Mouse (Mus musculus): ENCODE data around the gene Acyp2.
"Not testable (repeated sequence)": the region's sequence is repeated elsewhere in the genome, so short reads cannot be mapped to it uniquely, and the experiment has no call there.

The Acyp2 gene

DNA sequence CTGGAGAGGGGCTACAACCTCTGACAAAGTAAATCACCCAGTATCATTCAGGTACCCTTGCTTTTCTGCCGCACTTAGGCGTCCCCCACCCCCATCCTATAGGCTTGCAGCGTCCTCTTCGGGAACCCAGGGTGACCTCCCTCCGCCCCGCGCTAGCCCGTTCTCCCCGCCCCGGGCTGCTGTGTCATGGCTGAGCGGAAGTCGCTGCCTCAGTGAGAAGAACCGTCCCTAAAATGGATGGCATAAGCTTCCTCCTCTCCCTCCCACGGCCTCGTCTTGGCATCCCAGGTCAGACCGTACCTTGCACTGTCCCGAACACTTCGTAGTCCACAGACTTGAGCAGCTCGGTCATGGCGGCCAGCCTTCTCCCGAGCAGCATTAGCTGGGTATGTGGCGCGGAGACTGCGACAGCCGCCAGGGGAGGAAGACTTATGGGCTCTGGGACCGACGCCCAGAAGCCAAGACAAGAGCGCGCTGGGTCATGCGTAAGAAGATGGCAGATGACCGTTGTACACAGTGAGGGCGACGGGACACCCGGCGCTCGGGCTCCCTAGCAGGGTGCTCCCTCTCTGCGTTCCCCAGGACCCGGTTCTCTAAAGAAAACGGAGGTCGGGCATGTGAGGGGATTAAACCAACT is at the start of gene Acyp2:
Acyp2 (minus strand) TSS at position 587 of the 637 bp plus-strand sequence.
- DNase-seq = peak; percentile 93

GRCm38 (mm10) chr11:30689421-30689820 is 40.0 kb upstream of the Acyp2 start:
- no peak for DNase-seq

- peak; percentile 38 for DNase-seq
These were observed 26.7 kb upstream of the Acyp2 start for GRCm38 (mm10) chr11:30676086-30676485.

GRCm38 (mm10) chr11:30672719-30673118 is 23.3 kb upstream of the Acyp2 start:
- DNase-seq = peak; percentile 40

DNA sequence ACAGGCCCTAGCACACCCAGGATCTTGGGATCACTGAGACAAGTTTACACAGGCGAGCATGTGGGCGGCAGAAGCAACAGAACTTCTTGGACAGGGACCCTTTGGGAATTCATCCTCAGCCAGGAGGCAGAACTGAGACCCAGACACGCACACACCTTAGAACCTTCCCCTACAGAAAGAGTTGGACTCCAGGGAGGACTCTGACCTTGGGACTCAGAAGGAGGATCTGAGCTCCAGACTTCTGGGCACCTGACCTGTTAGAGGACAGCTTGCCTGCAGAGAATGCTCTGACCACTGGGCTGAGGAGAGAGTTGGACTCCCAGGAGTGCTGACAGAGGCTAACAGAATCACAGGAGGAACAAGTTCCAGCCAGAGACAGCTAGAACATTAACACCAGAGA is 13.6 kb upstream of the Acyp2 start:
- no peak for DNase-seq

- no peak for DNase-seq
These were observed 13.2 kb upstream of the Acyp2 start for GRCm38 (mm10) chr11:30662591-30662990.

GRCm38 (mm10) chr11:30657069-30657468 is 7.7 kb upstream of the Acyp2 start:
- DNase-seq = peak; percentile 73

GRCm38 (mm10) chr11:30656060-30656459 is 6.7 kb upstream of the Acyp2 start:
- DNase-seq = no peak

- DNase-seq = no peak
These were observed 1.0 kb upstream of the Acyp2 start for GRCm38 (mm10) chr11:30650416-30650815.

DNA sequence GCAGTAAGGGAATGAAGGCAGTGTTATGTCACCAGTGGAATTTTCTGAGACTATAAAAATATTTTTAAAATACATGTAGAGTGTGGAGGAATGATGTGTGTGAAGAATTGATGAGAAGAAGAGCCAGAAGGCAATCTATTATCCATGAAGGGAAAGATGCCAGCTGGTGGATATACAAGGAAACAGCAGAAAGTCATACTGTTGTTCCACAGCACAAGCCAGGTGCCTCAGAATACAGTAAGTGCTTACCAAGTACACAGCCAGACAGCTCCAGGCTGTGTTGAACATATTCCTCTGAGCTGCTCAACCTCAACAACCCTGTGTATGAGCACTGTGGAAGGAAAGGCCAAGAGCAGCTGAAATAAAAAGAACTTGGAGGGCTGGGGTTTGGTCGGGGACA is 13.7 kb downstream of the Acyp2 start:
- DNase-seq = no peak

DNA sequence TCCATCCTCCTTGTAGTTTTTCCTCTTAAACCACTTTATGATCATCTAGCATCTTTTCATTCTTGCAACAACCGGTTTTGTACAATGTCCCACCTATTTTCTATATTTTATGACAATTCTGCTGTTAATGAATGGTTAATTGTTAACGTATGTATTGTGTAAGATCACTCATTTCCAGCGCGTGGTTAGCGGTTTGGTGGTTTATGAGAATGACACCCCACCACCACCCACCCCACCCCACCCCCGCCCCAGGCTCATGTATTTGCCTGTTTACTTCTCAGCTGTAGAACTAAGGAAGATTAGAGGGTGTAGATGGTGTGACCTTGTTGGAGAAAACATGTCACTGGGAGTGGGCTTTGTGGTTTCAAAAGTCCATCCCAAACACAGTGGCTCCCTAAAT is 18.9 kb downstream of the Acyp2 start:
- DNase-seq = no peak

GRCm38 (mm10) chr11:30623218-30623617 is 26.2 kb downstream of the Acyp2 start:
- DNase-seq = no peak

- DNase-seq = not testable (repeated sequence)
These were observed 27.7 kb downstream of the Acyp2 start for GRCm38 (mm10) chr11:30621386-30622363.

- DNase-seq = no peak
These were observed 31.2 kb downstream of the Acyp2 start for GRCm38 (mm10) chr11:30618235-30618634.

DNA sequence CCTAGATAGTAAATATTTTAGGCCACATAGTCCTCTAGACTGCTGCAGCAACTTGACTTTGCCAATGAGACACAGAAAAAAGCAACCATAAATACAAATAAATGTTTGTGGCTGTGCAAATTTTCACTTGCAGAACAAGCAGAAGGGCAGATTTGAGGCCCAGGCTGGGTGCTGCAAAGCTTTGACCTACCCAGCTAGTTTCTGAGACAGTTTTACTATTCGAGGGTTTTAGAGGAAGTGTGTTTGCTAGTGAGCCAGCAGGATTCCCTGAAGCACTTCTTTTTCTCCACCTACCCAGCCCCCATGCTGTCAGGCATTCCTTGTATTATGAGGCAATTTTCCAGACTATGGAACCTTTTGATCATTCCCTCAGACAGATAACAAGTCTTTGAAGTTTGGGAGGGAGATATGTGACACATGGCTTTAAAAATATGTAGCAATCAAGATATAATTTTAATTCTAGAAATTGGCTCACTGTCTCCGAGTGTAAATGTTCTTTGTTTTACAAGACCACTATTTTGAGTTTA is 31.8 kb downstream of the Acyp2 start:
- DNase-seq = peak; percentile 20

DNA sequence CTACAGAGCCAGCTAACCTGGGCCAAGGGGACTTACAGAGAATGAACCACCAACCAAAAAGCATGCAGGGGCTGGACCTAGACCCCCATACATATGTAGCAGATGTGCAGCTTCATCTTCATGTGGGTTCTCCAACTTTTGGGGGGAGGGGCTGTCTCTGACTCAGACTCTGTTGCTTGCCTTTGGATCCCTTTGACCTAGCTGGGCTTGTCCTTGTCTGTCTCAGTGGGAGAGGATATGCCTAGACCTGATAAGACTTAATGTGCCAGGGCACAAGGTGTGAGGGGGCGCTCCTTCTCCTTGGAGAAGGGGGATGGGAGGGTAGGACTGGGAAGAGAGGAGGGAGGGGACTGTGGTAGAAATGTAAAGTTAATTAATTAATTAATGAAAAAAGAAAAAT is 33.4 kb downstream of the Acyp2 start:
- DNase-seq = no peak

GRCm38 (mm10) chr11:30613916-30614546 is 35.4 kb downstream of the Acyp2 start:
- no peak for DNase-seq

DNA sequence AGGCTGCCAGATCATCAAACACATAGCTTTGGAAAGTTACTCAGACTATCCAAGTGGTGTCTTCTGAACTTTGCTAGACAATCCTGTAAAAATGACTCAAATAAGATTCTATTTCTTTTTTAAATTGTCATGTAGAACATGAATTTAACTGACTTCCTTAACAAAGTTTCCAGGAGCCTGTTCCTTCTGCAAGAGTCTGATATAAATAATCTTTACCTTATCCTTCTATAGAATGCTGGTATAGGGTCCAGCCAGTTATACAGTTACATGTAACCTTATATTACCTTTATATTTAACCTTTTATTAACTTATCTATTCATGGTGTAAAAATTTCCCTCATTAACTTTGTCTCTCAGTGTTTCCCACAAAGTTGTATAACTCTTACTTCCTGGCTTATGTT is 36.7 kb downstream of the Acyp2 start:
- DNase-seq = no peak

GRCm38 (mm10) chr11:30609247-30609646 is 40.1 kb downstream of the Acyp2 start:
- no peak for DNase-seq

- DNase-seq = no peak
These were observed 41.5 kb downstream of the Acyp2 start for GRCm38 (mm10) chr11:30607587-30608518.

GRCm38 (mm10) chr11:30597259-30597658 is 52.1 kb downstream of the Acyp2 start:
- peak; percentile 30 for DNase-seq

GRCm38 (mm10) chr11:30580008-30580407 is 69.4 kb downstream of the Acyp2 start:
- DNase-seq = peak; percentile 30
